Mouse (Mus musculus): ENCODE data around the gene L3mbtl2. TPM values are rescaled to one million over a fixed set of nuclear protein-coding genes. Genes with fewer than 3 reads are reported as not detected.

The L3mbtl2 gene
- total and polyA plus RNA-seq, 3 experiments, result 7.8 to 12.6 (median 11.1) TPM

- Histone ChIP-seq H3K4me1 (ENCODE audit: control insufficient read depth, insufficient read depth, low read length) (peaks cover 3% of the 10 kb centered on the region; the same call in 1 of the 2 replicates), H3K79me2 (replicated peaks; ENCODE audit: control insufficient read depth, insufficient read depth, low read length) (no peaks in the 10 kb centered on the region), H3K4me3 (no peak overlapping the region), H3K27me3 (ENCODE audit: control insufficient read depth, insufficient read depth, low read length) (no peaks in the 10 kb centered on the region), H3K9ac (ENCODE audit: low read depth, low read length) (no peak overlapping the region), H3K27ac (no peak overlapping the region), H3K36me3 (ENCODE audit: control insufficient read depth, insufficient read depth, low read length) (no peaks in the 10 kb centered on the region)
- DNase-seq, result no peak
- intact Hi-C loops (cut with DNase I), result no loop called here
- WGBS, result 87% methylated on average over 10 of the region's 10 CpGs
- TF ChIP-seq POLR2A (IDR thresholded peaks at IDR 0.05; ENCODE audit: insufficient read depth, low read depth, low read length) (no peak), CTCF (IDR thresholded peaks at IDR 0.05) (0 out of 2 replicates have a peak, but pooled peaks have one; percentile 10)
Observed at GRCm38 (mm10) chr15:81666957-81667356, 3.3 kb downstream of the L3mbtl2 start.

- 86% methylated on average over 4 of the region's 4 CpGs for WGBS
- Histone ChIP-seq H3K4me1 (ENCODE audit: control insufficient read depth, insufficient read depth, low read length) (no peaks in the 10 kb centered on the region), H3K27ac (no peak overlapping the region), H3K79me2 (replicated peaks; ENCODE audit: control insufficient read depth, insufficient read depth, low read length) (no peaks in the 10 kb centered on the region), H3K9ac (ENCODE audit: low read depth, low read length) (no peak overlapping the region), H3K4me3 (no peak overlapping the region), H3K36me3 (ENCODE audit: control insufficient read depth, insufficient read depth, low read length) (no peaks in the 10 kb centered on the region), H3K27me3 (ENCODE audit: control insufficient read depth, insufficient read depth, low read length) (no peaks in the 10 kb centered on the region)
- intact Hi-C loops (cut with DNase I), result loop anchor here (1.0 kb wide), 1 partner anchor 222 kb away; no protein-coding TSS in a partner anchor
- TF ChIP-seq EP300 (IDR thresholded peaks at IDR 0.05; ENCODE audit: insufficient read depth, low read depth, low read length) (no peak), CTCF (IDR thresholded peaks at IDR 0.05) (peak; percentile 63)
- no peak for DNase-seq
Observed at GRCm38 (mm10) chr15:81670231-81670640, 6.5 kb downstream of the L3mbtl2 start.

GRCm38 (mm10) chr15:81676637-81677036 lies 12.9 kb downstream of the L3mbtl2 start:
- Histone ChIP-seq H3K79me2 (replicated peaks; ENCODE audit: control insufficient read depth, insufficient read depth, low read length) (no peaks in the 10 kb centered on the region), H3K4me3 (no peak overlapping the region), H3K4me1 (ENCODE audit: control insufficient read depth, insufficient read depth, low read length) (no peaks in the 10 kb centered on the region), H3K27me3 (ENCODE audit: control insufficient read depth, insufficient read depth, low read length) (no peaks in the 10 kb centered on the region), H3K27ac (no peak overlapping the region), H3K36me3 (ENCODE audit: control insufficient read depth, insufficient read depth, low read length) (no peaks in the 10 kb centered on the region), H3K9ac (ENCODE audit: low read depth, low read length) (no peak overlapping the region)
- WGBS, result 25% methylated on average over 3 of the region's 3 CpGs
- no peak for DNase-seq
- intact Hi-C loops (cut with DNase I), result no loop called here
- TF ChIP-seq POLR2A (IDR thresholded peaks at IDR 0.05; ENCODE audit: insufficient read depth, low read depth, low read length) (no peak), CTCF (IDR thresholded peaks at IDR 0.05) (no peak), EP300 (IDR thresholded peaks at IDR 0.05; ENCODE audit: insufficient read depth, low read depth, low read length) (no peak)

- no peak for DNase-seq
- WGBS, result 98% methylated on average over 4 of the region's 4 CpGs
Observed at GRCm38 (mm10) chr15:81680301-81680805, 16.7 kb downstream of the L3mbtl2 start.

GRCm38 (mm10) chr15:81693366-81693966 lies 29.8 kb downstream of the L3mbtl2 start:
- no peak for TF ChIP-seq POLR2A (IDR thresholded peaks at IDR 0.05; ENCODE audit: insufficient read depth, low read depth, low read length)
- TF ChIP-seq EP300 (IDR thresholded peaks at IDR 0.05; ENCODE audit: insufficient read depth, low read depth, low read length), result no peak
- no peak for TF ChIP-seq CTCF (IDR thresholded peaks at IDR 0.05)
- intact Hi-C loops (cut with DNase I), result no loop called here
- no peaks in the 10 kb centered on the region for H3K79me2 ChIP-seq (replicated peaks; ENCODE audit: control insufficient read depth, insufficient read depth, low read length)
- no peaks in the 10 kb centered on the region for H3K36me3 ChIP-seq (ENCODE audit: control insufficient read depth, insufficient read depth, low read length)
- WGBS, result 7% methylated on average over 41 of the region's 41 CpGs
- no peaks in the 10 kb centered on the region; the same call in 1 of the 2 replicates for H3K4me1 ChIP-seq (ENCODE audit: control insufficient read depth, insufficient read depth, low read length)
- peak overlapping the region; percentile 63 for H3K4me3 ChIP-seq
- peak overlapping the region; percentile 86 for H3K9ac ChIP-seq (ENCODE audit: low read depth, low read length)
- H3K27me3 ChIP-seq (ENCODE audit: control insufficient read depth, insufficient read depth, low read length), result no peaks in the 10 kb centered on the region
- no peak for DNase-seq
- no peak overlapping the region; the same call in 1 of the 2 replicates for H3K27ac ChIP-seq

More at GRCm38 (mm10) chr15:81680301-81680805, 16.7 kb downstream of the L3mbtl2 start:
- Histone ChIP-seq H3K9ac (ENCODE audit: low read depth, low read length) (no peak overlapping the region), H3K36me3 (ENCODE audit: control insufficient read depth, insufficient read depth, low read length) (no peaks in the 10 kb centered on the region), H3K27ac (no peak overlapping the region), H3K79me2 (replicated peaks; ENCODE audit: control insufficient read depth, insufficient read depth, low read length) (no peaks in the 10 kb centered on the region), H3K4me1 (ENCODE audit: control insufficient read depth, insufficient read depth, low read length) (no peaks in the 10 kb centered on the region), H3K4me3 (no peak overlapping the region), H3K27me3 (ENCODE audit: control insufficient read depth, insufficient read depth, low read length) (no peaks in the 10 kb centered on the region)
- intact Hi-C loops (cut with DNase I), result no loop called here
- TF ChIP-seq EP300 (IDR thresholded peaks at IDR 0.05; ENCODE audit: insufficient read depth, low read depth, low read length), result no peak
- no peak for TF ChIP-seq CTCF (IDR thresholded peaks at IDR 0.05)
- no peak for TF ChIP-seq POLR2A (IDR thresholded peaks at IDR 0.05; ENCODE audit: insufficient read depth, low read depth, low read length)
